Mouse (Mus musculus) cerebellum, postnatal 10 days (tissue): ENCODE measurements around the gene Sept8.
A peak's percentile ranks its signal among the peaks of the same experiment; 100 is the strongest.
"Not testable (repeated sequence)": the region's sequence is repeated elsewhere in the genome, so short reads cannot be mapped to it uniquely, and the experiment has no call there.

Experiments
- DNase-seq, 2 experiments: peaks; one replicate each; pipeline ENCODE4 v3.0.0; 2021; ENCODE audit warnings: mixed read lengths in 2 of 2

The Sept8 gene

DNA sequence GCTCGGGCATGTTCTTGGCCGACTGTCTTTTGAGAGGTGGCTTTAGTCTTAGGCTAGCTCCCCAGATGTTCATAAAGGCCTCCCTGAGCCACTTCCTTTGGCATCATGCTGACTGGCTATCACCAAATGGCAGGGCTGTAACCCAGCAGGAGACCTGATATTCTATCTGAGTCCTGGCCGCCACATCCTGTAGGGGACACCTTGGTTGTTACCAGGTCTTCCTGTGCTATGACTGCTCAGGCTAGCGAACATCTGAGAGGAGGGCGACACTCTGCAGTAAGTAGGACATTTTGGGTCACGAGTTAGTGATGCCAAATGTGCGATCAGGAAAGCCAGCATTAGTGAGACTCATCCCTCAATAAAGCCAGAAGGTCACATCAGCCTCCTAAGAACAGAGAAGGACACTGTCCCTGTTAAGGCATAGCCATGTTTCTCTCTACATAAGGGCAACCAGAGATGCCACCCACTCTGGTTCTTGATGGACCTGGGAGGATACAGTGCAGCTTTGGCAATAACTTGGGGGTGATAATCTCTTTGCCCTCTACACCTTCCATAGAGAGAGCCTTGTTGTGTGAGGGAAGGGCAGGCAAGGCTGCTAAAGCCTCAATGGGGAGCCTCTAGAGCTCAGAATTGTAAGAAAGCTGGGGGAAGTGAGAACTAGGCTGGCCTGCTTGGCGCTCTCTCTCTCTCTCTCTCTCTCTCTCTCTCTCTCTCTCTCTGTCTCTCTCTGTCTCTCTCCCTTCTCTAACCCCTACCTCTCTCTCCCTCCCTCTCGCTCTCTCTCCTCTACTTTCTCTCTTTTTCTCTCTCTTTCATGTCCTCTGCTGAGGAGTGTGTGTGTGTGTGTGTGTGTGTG lies 9.6 kb downstream of the Sept8 start:
- no peak for DNase-seq

DNA sequence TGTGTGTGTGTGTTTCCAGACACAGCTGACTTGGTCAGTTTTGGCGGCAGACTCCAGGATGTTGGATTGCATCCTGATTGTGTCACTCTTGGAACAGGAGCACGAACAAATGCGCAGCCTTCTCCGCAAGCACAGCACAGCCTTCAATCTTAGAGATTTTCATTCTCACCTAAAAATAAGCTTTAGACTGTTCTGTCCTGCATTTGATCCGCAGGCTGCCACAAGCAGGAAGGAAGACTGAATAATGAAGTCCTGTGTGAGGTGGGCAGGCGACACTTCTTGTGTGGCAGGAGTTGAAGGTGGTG lies 10.1 kb downstream of the Sept8 start:
- peak; percentile 78 to 80 for DNase-seq

DNA sequence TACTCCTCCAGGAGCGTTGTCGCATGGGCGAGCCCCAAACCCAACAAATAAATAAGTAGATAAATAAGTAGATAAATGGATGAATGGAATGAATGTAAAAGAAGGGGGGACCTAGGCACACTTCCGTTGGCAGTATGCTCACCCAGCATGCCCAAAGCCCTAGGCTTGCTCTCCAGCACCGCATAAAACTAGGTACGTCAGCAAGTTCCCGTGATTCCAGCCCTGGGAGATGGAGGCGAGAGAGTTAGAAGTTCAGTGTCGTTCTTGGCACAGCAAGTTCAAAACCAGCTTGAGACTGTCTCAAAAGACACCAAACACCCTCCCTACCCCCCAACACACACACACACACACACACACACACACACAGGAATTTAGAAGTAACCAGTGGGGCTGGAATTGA lies 10.9 kb downstream of the Sept8 start:
- no peak for DNase-seq

DNA sequence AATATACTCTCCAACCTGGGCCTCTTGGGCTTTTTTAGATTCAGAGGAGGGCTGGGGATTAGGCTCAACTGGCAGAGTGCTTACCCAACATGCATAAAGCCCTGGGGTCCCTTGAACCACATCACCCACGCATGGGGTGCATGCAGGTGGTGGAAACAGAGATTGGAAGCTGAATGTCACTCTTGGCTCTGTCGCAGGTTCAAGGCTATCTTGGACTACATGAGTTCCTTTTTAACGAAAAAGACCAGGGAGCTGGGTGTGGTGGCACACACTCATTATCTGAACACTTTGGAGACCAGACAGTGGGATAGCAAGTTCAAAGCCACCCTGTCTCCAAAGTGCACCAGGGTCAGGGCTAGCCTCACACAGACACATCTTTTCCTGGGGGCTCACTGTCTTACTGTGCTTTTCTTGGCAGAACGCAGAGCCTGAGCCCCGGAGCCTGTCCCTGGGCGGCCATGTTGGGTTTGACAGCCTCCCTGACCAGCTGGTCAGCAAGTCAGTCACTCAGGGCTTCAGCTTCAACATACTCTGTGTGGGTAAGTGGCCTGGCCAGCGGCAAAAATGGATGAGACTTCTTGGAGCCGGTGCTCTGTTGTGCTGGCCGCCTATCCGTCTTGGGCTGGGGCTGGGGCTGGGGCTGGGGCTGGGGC lies 12.6 kb downstream of the Sept8 start:
- DNase-seq, result no peak

DNA sequence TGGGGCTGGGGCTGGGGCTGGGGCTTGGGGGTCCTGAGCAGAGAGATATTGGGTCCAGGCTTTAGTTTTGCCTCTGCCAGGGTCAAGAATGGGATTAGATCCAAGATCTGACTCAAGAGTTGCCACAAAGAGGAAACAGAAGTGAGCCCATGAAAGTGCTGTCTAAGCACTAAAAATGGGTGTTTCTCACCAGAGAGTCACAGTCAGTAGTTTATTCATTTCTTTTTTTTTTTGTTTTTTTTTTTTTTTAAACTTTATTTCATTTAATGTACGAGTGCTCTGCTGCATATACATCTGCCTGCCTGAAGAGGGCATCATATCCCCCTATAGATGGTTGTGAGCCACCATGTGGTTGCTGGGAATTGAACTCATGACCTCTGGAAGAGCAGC lies 13.2 kb downstream of the Sept8 start:
- no peak for DNase-seq

DNA sequence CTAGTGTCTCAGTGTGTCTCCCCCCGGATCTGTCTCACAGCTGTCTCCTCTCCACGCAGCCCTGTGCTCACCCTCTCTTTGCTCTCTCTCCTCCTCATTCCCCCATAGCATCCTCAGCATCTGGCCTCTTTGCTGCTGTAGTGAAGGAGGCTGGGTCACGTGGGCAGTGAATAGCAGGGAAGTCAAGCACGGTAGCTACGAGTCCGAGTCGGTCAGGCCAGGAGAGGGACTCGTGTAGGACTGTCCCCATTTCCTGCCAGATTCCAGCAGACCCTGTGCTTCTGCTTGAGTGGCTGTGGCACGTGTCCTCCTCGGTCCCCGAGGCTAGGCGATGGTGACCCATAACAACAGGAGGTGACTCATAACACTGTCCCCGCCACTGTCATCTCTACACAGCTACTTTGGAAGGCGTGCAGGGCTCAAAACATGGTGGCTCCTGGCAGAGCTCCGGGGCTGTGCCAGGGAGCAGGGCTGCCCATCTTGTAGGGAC lies 20.0 kb downstream of the Sept8 start:
- peak; percentile 80 to 83 for DNase-seq

DNA sequence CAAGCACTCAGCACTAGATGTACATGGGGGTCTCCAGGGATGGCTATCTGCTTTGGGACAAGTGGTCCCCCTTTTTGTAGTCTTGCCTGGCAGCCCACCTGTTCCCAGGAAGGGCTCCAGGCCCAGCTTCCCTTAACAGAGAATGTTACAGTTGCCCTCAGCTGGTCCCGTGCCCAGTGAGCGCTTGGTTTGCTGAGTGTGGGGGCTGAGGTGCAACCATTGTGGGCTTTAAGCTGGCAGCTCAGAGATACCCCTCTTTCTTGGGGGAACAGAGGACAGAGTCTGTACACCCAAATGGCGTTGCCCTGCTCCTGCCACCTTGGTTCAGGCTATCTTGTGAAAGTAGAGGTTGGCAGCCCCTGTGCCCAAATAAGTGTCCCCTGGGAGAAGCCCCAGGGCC lies 21.3 kb downstream of the Sept8 start:
- no peak for DNase-seq

DNA sequence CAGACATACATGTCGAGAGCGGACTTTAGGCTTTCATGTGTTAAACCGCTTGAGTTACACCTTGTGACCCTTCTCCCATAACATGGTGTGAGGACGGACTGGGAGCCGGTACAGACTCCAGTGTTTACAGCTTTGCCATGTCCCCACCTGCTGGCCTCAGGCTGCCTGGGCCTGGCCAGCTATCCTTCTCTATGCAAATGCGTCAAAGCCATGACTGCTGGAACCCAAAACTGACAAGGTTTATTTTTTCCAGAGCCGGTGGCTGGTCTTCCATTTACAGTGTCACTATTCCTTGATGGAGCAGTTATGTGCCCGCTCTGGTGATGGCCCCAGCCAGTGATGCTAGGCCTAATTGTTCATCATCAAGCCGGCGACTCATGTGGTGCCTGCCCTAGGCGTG lies 22.2 kb downstream of the Sept8 start:
- peak in 1 of 2 experiments; percentile 45 for DNase-seq

DNA sequence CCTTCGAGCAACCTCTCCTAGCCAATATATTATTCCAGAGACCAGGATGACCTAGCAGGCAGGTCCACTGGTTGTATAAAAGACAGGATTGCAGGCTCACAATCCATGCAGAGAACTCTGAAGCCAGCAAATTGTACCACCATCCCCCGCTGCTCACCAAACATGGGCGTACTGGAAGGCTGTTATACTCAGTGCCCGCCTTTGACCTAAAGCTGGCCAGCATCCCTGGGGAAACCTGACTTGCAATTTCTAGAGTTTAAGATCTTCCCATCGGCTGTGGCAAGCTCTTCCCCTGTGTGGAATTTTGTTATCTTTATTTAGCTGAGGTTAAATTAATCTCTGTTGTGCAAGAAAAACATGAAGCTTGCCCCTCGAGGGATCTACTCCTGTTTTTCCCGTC lies 24.0 kb downstream of the Sept8 start:
- no peak for DNase-seq

DNA sequence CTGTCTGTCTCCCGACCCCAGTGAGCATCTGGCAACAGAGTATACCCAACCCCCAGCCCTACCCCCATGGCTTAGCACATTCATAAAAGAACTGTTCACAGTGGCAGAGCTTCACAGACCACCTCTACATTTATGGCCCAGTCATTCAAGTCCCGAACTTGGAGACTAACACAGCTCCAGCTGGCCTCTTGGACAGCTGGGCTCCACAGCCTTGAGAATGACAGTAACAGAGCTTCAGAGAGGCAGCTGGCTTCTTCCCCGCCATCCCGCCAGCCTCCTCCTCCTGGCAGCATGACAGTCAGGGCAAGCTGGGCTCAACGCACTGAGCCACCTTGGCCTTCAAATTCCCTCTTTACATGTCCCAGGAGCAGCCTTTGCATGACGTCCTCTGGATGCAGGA lies 27.2 kb downstream of the Sept8 start:
- peak; percentile 83 to 87 for DNase-seq

DNA sequence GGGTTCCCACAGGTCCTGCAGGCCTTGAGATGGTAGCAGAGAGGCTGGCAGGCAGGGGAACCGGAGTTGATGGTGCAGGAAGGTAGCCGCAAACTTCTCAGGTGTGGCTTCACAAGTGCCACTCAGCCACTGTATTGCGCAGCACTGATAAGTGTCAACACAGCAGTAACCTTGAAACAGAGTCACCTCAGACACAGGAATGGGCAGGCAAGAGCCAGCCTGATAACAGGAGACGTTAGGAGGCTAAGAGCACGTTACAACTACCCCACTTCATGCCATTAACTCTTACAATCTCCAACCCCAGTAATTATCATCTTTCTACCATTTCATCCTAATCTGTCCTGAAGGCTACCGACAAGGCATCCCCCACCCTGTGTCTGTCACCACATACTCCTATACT lies 28.5 kb downstream of the Sept8 start:
- DNase-seq, result no peak

DNA sequence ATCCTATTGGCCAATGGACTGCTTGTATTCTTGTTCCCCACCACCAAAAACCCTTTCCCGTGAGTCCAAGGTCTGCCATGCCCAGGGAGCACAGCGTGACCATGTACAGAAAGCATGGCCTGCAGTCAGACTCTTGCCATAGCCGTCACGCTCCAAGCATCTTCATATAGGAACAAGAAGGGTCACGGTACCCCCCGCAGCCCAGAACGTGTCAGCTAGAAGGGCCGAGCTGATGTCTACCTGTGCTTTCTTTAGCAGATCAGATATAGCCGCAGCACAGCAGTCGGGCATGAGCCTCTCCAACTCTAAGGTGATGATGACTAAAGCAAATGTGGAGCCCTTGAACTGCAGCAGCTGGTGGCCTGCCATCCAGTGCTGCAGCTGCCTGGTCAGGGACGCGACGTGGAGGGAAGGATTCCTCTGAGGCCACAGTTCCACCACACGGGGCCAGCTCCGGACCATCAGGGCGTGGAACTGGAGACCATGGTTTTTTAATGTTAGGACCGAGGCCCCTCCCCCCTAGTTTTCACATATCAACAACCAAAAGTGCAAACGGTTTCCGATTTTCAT lies 29.1 kb downstream of the Sept8 start:
- no peak for DNase-seq

DNA sequence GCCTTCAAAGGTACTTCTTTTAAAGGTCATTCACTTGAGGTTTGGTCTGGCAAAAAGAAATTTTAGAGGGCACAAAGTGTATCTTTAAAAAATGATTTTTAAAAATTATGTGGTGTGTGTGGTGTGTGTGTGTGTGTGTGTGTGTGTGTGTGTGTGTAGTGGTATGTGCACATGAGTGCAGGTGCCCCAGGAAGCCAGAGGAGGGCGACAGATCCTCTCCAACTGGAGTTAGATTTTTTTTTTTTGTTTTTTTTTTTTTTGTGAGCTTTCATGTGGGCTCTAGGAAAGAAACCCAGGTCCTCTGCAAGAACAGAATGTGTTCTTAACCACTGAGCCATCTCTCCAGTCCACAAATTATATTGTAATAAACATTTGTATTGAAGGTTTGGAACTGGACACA lies 31.7 kb downstream of the Sept8 start:
- DNase-seq, result no peak

DNA sequence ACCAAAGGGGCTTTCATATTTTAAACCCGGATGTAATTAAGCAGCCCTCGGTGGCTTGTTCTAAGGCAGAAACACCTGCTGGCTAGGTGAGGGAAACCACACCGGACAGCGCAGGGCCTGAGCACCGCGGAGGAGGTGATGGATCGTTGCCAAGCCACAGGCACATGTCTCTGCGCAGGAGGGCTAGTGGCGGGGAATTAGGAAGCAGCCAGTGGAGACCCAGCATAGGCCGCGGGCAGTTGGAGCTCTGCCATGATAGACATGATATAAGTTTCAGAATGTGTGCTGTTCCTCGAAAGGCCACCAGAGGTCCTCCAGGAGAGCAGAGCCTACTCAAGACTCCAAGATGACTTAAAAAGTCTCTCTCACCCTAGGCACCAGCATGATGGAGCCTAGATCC lies 32.7 kb downstream of the Sept8 start:
- peak; percentile 82 to 87 for DNase-seq

DNA sequence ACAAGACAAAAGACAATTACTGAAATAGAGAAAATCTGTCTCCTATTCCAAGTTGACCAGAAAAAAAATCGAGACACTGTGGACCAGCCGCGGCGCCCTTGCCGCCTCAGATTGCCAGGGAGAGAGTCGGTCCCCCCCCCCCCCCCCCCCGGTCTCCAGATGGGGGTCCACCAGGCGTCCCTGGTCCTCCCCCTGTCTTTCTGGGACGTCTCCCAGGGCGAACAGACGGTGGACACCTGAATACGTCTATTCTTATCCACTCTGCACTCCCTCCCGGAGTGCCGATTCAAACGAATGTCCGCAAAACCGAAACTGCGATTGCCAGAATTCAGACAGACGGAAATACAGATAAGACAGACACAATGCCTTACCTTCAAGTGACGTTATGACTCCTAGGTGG lies 37.5 kb downstream of the Sept8 start:
- DNase-seq, result not testable (repeated sequence)

DNA sequence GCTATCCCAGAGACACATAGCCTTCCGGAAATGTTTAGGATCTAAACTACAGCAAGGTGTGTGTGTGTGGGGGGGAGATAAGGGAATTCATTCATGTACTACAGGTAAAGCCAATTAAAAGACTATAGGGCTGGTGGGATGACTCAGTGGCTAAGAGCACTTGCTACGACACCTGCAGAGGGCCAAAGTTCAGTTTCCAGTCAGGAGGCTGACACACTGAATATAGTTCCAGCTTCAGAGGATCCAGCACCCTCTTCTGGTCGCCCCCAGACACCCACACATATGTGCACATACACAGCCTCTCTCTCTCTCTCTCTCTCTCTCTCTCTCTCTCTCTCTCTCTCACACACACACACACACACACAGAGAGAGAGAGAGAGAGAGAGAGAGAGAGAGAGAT lies 38.9 kb downstream of the Sept8 start:
- DNase-seq, result not testable (repeated sequence)

DNA sequence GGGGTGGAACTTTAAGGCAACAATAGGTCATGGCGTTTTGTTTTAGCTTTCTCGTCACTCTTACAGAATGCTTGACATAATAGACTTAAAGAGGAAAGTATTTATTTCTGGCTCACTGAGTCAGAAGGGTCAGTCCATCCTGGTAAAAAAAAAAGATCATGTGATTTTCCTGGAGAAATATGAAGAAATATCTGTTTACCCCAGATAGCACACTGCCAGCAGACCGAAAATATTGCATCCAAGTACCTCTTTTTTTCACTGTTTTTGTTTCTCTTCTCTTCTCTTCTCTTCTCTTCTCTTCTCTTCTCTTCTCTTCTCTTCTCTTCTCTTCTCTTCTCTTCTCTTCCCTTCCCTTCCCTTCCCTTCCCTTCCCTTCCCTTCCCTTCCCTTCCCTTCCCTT lies 40.9 kb downstream of the Sept8 start:
- not testable (repeated sequence) for DNase-seq

DNA sequence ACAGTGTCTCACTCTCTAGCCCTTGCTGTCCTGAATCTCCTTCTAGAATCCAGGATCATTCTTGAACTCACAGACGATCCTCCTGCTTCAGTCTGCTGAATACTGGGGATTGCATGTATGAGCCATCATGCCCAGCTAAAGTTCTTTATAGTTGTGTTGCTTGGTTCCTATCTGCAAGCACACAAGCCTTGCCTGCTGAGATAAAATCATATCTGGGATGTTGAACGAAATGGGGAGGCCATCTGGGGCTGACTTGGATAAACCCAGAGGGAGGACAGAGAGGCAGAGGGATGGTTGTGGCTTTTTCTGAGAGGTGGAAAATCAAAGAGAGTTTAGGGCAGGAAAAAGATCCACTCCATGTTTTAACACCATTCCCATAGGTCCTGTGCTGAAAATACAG lies 42.9 kb downstream of the Sept8 start:
- no peak for DNase-seq

DNA sequence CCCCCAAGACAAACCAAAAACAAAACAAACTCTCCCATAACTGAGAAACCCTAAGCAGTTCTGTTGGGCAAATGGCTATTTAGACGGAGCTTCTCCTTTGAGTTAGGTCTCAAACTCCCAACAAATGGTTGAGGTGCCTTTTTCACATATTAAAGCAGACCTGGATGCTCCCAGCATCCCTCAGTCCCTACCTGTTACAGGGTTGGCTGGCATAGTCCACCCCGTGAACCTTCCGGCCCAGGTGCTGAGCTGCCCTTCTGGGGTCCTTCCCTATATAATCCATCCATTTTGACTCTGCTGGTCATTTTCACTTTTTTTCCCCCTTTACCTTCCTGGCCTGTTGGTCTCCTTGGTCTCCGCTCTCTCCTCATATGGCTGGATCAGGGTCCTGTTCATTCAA lies 47.6 kb downstream of the Sept8 start:
- DNase-seq, result peak in 1 of 2 experiments; percentile 14

DNA sequence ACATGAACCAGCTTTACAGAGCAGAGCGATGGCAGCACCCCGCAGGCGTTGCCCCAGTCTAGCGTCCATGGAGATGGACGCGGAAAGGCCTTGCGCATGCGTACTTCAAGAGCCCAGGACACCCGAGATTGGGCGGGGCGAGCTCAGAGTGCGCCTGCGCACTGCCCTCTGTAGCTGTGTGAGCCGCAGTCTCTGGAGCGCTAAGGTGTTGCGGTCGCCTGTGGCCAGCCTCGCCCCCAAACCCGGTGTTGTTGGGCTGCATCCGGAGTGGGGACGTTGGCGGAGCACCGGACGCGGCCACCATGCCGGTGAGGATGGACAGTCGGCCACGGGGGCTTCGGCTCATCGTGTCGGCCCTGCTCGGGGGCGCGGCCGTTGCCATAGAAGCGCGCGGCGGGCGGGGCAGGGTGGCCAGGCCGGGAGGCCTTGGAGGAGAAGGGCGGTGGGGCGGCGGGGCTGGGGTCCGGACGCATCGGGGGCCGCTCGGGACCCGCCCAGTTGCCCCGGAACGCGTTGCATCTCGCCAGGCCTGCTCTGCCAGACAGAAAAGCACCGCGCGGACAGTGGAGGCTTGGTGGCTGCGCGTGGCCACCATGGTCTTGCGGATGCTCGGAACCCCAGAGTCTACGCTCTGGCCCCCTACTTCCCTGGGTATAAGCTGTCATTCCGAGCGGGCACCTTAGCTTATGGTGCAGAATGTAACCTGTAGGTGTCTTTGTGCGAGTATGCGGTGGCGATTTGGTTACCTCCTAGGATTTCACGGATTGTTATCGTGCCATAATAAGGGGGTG lies 48.4 kb downstream of the Sept8 start, which contains the start of gene Kif3a:
Gene Kif3a, plus strand, starts transcription at position 156 of the 791 bp plus-strand sequence.
- DNase-seq, result peak; percentile 96 to 98

DNA sequence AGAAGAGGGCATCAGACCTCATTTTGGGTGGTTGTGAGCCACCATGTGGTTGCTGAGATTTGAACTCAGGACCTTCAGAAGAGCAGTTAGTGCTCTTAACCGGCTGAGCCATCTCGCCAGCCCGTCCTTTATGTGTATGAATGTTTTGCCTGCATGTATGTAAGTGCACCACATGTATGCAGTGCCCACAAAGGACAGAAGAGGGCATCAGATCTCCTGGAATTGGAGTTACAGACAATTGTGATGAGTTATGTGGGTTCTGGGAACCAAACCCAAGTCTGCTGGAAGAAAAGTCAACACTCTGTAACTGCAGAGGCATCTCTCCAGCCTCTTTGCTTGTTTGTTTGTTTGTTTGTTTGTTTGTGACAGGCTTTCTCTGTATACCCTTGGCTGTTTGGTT lies 61.5 kb downstream of the Sept8 start:
- DNase-seq, result no peak

DNA sequence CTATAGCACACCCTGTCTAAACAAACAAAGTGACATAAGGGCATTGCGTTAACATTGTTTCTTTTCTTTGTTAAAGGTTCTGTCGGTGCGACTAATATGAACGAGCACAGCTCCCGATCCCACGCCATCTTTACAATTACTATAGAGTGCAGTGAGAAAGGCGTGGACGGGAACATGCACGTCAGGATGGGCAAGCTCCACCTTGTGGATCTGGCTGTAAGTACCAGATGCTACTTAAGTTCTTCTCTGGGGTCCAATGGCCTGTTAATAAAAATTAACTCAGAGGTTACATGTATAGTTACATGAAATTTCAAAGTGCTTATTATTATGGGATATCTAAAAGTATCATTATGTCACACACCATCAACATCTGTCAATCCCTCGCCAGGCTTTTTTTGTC lies 64.1 kb downstream of the Sept8 start:
- peak; percentile 22 to 27 for DNase-seq

DNA sequence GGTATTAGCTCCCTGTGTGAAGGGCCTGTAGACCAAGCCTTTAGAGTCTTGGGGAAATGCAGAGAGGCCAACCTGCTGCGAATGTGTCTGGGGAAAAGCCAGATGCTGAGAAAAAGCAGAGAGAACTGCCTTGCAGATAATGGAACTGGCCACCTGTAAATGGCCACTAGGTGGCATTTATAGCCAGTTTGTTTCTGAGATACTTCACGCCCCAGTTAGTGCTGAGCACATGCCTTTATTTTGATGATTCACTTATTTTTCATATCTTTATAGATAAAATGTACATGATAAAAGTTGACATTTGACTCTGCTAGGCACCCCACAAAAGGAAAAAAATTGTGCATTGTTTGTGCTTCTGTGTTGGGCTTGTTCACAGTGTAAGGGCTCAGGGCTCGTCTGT lies 65.8 kb downstream of the Sept8 start:
- DNase-seq, result peak; percentile 30 to 54
